Mouse (Mus musculus) spleen, adult 2 months (tissue): ENCODE data around the gene Krt33b.

Experiments used
- CTCF ChIP-seq: fragments of 200-500 bp; IDR thresholded peaks from 2 replicates; pipeline ENCODE4 v1.5.1; 2011; ENCODE audit warnings: mild to moderate bottlenecking, inconsistent platforms; ENCODE audit not compliant: insufficient read depth, insufficient read length, insufficient replicate concordance; ENCODE audit errors: extremely low read depth
- POLR2A ChIP-seq: fragments of 200-500 bp; IDR thresholded peaks from 2 replicates; pipeline ENCODE4 v1.6.1; 2011; ENCODE audit warnings: low read depth, low read length, inconsistent platforms

DNA sequence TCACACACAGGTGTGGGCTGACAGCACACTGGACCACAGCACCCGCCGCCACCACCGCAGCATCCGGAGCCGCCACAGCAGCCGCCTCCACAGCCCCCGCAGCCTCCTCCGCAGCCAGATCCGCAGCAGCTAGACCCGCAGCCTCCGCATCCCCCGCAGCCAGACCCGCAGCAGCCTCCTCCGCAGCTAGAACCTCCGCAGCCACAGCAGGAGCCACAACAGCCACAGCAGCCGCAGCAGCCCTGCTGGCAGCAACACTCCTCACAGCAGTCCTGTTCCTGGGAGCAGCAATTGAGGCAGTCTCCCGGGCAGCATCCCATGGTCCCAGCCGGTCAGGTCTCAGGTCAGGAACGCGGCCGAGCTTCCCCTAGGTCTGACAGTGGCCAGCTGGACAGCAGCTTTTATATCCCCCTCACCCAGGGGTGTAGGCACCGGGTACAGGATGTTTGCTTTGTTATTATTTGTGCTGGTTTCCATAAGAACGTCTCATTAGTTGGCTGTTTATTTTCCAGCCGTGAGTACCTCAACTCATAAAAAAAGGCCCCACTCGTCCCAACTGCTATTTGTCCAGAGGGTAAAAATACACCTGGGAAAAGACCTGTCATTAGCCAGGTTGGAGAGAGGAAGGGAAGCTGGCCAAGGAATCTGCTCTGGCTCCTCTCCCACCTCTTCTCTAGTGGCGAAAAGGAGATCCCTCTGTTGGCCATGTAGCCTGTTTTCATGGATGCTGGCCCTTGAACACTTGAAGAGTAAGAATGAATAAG lies 35.9 kb downstream of the Krt33b start, which contains the start of gene Krtap17-1:
- no peak for TF ChIP-seq CTCF
- TF ChIP-seq POLR2A: no peak
